Mouse (Mus musculus) midbrain, embryonic 12.5 days (tissue): ENCODE results near the gene Grn. TPM values are rescaled to one million over a fixed set of nuclear protein-coding genes. Genes with fewer than 3 reads are reported as not detected.
A peak's percentile ranks its signal among the peaks of the same experiment; 100 is the strongest.

ENCODE experiments used
- ATAC-seq: fragments of 200-750 bp; cut with Nextera tagmentation; 2 replicates; pipeline ENCODE4 v1.8.0; 2017; ENCODE audit warnings: low read depth, moderate TSS enrichment, moderate library complexity; ENCODE audit not compliant: low FRiP score
- H3K27ac ChIP-seq: fragments of 300-500 bp; sonication (generic); replicated peaks from 2 replicates; pipeline ENCODE4 v1.5.1; 2016; ENCODE audit warnings: mild to moderate bottlenecking
- H3K27me3 ChIP-seq: fragments of 300-500 bp; sonication (generic); 2 replicates; pipeline ENCODE4 v1.6.1; 2016; ENCODE audit warnings: mild to moderate bottlenecking
- H3K36me3 ChIP-seq: fragments of 300-500 bp; sonication (generic); 2 replicates; pipeline ENCODE4 v1.6.1; 2016
- H3K4me1 ChIP-seq: fragments of 300-500 bp; sonication (generic); 2 replicates; pipeline ENCODE4 v1.6.1; 2016
- H3K4me2 ChIP-seq: fragments of 300-500 bp; sonication (generic); replicated peaks from 2 replicates; pipeline ENCODE4 v1.6.1; 2016; ENCODE audit warnings: mild to moderate bottlenecking, moderate library complexity
- H3K4me3 ChIP-seq: fragments of 300-500 bp; sonication (generic); 2 replicates; pipeline ENCODE4 v1.5.1; 2016; ENCODE audit warnings: mild to moderate bottlenecking
- H3K9ac ChIP-seq: fragments of 300-500 bp; sonication (generic); replicated peaks from 2 replicates; pipeline ENCODE4 v1.6.1; 2016; ENCODE audit warnings: mild to moderate bottlenecking, moderate library complexity
- H3K9me3 ChIP-seq: fragments of 300-500 bp; sonication (generic); 2 replicates; pipeline ENCODE4 v1.6.1; 2016; ENCODE audit warnings: mild to moderate bottlenecking
- WGBS: fragments of 180-500 bp; shearing (Covaris S2); methylation state at CpG from one replicate; pipeline ENCODE4 v1.1.7; 2016; 5-methylcytosine and 5-hydroxymethylcytosine counted together
- polyA plus RNA-seq: library from polyadenylated mRNA; unstranded; fragments of >200 nt; fragmentation: Nextera tagmentation; extraction: Ambion mirVana; gene quantifications from 2 replicates; pipeline ENCODE4 v1.2.1, GENCODE M21; 2016

Grn gene
- polyA plus RNA-seq, 1 experiment from 2014 or later: 82.7 TPM

DNA sequence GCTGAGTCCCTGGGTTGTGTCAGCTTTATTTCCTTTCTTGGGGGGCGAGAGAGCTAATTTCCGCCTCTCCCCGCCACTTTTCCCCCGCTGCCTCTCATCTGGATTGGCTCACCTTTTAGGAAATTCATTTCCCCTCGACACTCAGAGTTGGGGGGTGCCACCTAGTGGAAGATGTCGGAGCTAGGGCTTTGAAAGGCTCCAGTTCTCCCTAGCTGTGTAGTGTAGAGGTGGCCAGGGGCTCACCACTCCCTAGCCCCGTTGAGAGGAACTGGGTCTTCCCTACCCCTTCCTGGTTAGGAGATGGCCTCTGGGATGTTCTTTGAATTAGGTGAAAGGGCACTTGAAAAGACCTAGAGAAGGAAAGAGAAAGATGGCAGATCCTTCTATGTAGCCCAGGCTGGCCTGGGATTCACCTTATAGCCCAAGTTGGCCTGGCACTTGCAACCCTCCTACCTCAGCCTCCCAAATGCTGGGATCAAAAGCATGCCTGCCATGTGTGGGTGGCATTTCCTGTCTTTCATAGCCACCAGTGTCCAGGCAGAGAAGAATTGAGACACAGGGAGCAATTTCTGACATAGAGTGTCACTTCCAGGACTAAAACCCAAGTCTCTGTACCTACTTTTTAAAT lies 1.0 kb downstream of the Grn start:
- H3K9ac ChIP-seq: peak overlapping the region; percentile 62
- ATAC-seq: 0 out of 2 replicates have a peak, but pooled peaks have one; percentile 41
- H3K27me3 ChIP-seq: peaks cover 21% of the 10 kb centered on the region
- H3K4me2 ChIP-seq: peak overlapping the region; percentile 95
- peak overlapping the region; percentile 54 for H3K4me3 ChIP-seq
- WGBS: 2% methylated on average over 7 of the region's 7 CpGs
- H3K27ac ChIP-seq: peak overlapping the region; percentile 72
- no peaks in the 10 kb centered on the region for H3K9me3 ChIP-seq
- H3K36me3 ChIP-seq: peaks cover 20% of the 10 kb centered on the region
- peaks cover 16% of the 10 kb centered on the region for H3K4me1 ChIP-seq

DNA sequence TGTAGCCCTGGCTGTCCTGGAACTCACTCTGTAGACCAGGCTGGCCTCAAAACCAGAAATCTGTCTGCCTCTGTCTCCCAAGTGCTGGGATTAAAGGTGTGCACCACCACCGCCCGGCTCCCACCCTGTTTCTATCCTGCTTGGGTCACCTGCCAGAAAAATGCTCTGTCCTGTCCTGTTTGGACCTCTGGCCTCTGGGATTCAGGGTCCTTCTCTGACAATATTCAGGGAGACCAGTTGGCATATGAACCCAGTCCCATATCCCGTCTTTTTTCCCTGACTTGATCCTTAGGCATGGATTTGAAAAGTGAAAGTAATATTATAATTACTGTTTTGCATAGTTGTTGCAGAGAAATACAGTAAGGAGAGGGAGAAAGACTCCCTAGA lies 1.6 kb downstream of the Grn start:
- Histone ChIP-seq H3K4me2 (no peak overlapping the region), H3K36me3 (peaks cover 26% of the 10 kb centered on the region), H3K4me1 (peaks cover 16% of the 10 kb centered on the region), H3K27ac (no peak overlapping the region), H3K27me3 (peaks cover 21% of the 10 kb centered on the region), H3K4me3 (no peak overlapping the region), H3K9me3 (no peaks in the 10 kb centered on the region), H3K9ac (no peak overlapping the region)
- no peak for ATAC-seq
- 87% methylated on average over 3 of the region's 3 CpGs for WGBS

DNA sequence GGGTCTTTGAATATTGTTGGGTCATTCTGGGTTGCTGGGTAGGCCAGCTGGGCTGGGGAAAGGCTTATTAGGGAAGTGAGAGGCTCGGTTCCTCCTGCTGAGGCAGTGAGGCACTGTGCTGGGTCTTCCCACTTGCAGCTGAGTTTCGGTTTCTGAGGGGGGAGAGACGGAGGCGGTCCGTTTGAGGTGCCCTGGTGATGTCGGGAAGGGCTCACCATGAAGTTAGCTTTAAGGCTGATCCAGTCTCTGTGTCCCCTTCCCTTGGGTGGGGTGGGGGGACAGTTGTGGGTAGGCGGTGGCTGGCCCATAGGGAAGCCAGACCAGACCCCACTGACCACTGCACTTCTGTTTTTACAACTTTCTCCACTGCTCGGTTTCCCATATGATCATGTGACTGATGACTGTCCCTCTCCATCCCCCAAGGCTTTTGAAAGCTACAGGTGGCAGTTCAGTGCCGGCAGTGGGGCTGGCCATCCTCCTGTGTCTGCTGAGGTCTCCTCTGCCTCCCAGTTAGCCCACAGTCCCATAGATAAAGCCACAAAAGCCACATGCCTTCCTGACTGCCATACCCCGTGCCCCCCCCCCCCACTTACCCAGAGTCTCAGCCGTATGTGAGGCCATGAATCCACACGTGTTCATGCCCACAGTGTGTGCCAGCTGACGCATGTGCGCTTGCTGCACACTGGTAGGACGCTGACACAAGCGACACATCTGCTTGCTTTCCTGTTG lies 2.2 kb downstream of the Grn start:
- H3K27ac ChIP-seq: no peak overlapping the region
- H3K36me3 ChIP-seq: peaks cover 31% of the 10 kb centered on the region
- ATAC-seq: no peak

DNA sequence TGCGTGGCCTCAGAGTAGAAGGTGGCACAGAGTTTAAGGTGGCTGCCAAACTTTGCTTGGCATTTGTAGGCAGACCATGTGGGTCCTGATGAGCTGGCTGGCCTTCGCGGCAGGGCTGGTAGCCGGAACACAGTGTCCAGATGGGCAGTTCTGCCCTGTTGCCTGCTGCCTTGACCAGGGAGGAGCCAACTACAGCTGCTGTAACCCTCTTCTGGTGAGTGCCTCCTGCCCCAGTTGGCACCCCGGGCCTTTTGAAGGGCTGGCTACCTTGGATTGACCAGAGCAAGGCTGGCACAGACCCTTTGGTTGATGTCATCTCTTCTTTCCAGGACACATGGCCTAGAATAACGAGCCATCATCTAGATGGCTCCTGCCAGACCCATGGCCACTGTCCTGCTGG lies 2.8 kb downstream of the Grn start:
- no peak overlapping the region for H3K4me3 ChIP-seq
- peaks cover 36% of the 10 kb centered on the region for H3K36me3 ChIP-seq
- H3K4me2 ChIP-seq: no peak overlapping the region
- H3K9me3 ChIP-seq: no peaks in the 10 kb centered on the region
- no peak overlapping the region; the same call in 1 of the 2 replicates for H3K9ac ChIP-seq
- no peak for ATAC-seq
- peaks cover 26% of the 10 kb centered on the region for H3K27me3 ChIP-seq
- peaks cover 27% of the 10 kb centered on the region for H3K4me1 ChIP-seq
- H3K27ac ChIP-seq: no peak overlapping the region
- 91% methylated on average over 6 of the region's 6 CpGs for WGBS

More for the DNA sequence above, 2.2 kb downstream of the Grn start:
- Histone ChIP-seq H3K9me3 (no peaks in the 10 kb centered on the region), H3K27me3 (peaks cover 23% of the 10 kb centered on the region), H3K4me3 (no peak overlapping the region), H3K4me2 (no peak overlapping the region), H3K9ac (no peak overlapping the region), H3K4me1 (peaks cover 21% of the 10 kb centered on the region)
- WGBS: 66% methylated on average over 16 of the region's 16 CpGs

DNA sequence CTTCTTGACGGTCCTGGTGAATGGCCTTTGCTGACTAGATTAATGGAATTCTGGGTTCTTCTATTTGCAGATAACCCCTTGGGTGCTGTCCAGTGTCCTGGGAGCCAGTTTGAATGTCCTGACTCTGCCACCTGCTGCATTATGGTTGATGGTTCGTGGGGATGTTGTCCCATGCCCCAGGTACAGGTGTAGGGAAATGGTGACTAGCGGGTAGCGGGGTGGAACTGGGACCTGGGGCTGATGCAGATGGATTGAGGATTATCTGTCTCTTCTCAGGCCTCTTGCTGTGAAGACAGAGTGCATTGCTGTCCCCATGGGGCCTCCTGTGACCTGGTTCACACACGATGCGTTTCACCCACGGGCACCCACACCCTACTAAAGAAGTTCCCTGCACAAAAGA lies 3.8 kb downstream of the Grn start:
- no peak overlapping the region for H3K27ac ChIP-seq
- H3K4me1 ChIP-seq: peaks cover 37% of the 10 kb centered on the region
- H3K4me2 ChIP-seq: no peak overlapping the region
- WGBS: 88% methylated on average over 7 of the region's 7 CpGs
- H3K27me3 ChIP-seq: peaks cover 29% of the 10 kb centered on the region
- no peak overlapping the region for H3K4me3 ChIP-seq
- no peaks in the 10 kb centered on the region for H3K9me3 ChIP-seq
- no peak overlapping the region for H3K9ac ChIP-seq
- ATAC-seq: no peak
- peaks cover 44% of the 10 kb centered on the region for H3K36me3 ChIP-seq

DNA sequence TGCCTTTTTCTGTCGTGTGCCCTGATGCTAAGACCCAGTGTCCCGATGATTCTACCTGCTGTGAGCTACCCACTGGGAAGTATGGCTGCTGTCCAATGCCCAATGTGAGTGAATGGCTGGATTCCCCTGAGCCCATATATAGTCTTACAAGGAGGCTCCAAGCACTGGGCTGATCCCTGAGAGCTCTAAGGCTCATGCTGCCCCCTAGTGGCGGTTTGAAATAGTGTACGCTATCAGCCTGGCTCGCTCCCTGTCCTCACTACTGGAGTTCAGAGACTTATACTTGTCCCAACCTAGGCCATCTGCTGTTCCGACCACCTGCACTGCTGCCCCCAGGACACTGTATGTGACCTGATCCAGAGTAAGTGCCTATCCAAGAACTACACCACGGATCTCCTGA lies 4.3 kb downstream of the Grn start:
- H3K4me1 ChIP-seq: peaks cover 39% of the 10 kb centered on the region
- no peak overlapping the region for H3K4me3 ChIP-seq
- H3K27me3 ChIP-seq: peaks cover 29% of the 10 kb centered on the region
- no peak overlapping the region for H3K27ac ChIP-seq
- no peak overlapping the region for H3K4me2 ChIP-seq
- ATAC-seq: peak; percentile 16; the same call in 1 of the 2 replicates
- 0 out of 2 replicates have a peak overlapping the region, but pooled peaks have one; percentile 6 for H3K9ac ChIP-seq
- 10% methylated on average over 7 of the region's 7 CpGs for WGBS
- H3K9me3 ChIP-seq: no peaks in the 10 kb centered on the region
- peaks cover 50% of the 10 kb centered on the region for H3K36me3 ChIP-seq

DNA sequence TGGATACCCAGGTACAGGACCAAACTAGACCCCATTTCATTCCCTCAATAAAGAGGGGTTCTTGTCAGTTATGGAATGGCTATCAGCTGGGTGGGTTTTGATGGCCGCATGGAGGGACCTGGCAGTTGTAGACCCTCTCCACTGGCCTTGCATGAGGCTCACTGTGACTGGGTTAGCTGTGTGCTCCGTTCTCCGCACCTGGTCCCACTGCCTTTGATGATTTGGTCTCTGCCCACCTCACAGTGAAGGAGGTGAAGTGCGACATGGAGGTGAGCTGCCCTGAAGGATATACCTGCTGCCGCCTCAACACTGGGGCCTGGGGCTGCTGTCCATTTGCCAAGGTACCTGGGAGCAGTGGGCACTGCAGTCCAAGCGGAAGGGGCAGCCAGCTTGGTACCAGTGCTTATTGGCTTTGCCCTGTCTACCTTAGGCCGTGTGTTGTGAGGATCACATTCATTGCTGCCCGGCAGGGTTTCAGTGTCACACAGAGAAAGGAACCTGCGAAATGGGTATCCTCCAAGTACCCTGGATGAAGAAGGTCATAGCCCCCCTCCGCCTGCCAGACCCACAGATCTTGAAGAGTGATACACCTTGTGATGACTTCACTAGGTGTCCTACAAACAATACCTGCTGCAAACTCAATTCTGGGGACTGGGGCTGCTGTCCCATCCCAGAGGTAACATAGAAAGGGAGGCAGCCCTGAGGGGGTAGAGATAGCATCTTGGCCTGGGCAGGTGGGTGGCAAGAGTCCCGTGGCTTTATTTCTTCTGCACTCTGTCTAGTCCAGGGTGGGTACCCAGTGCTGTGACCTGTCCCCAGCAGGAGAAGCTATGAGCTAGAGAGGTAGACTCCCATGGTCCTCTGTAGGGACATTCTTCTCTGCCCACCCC lies 4.9 kb downstream of the Grn start:
- peaks cover 32% of the 10 kb centered on the region for H3K27me3 ChIP-seq
- no peak overlapping the region for H3K4me2 ChIP-seq
- 94% methylated on average over 11 of the region's 11 CpGs for WGBS
- H3K36me3 ChIP-seq: peaks cover 56% of the 10 kb centered on the region
- no peaks in the 10 kb centered on the region for H3K9me3 ChIP-seq
- H3K9ac ChIP-seq: 0 out of 2 replicates have a peak overlapping the region, but pooled peaks have one; percentile 6
- H3K4me3 ChIP-seq: no peak overlapping the region
- peaks cover 33% of the 10 kb centered on the region for H3K4me1 ChIP-seq
- H3K27ac ChIP-seq: no peak overlapping the region
- no peak for ATAC-seq

DNA sequence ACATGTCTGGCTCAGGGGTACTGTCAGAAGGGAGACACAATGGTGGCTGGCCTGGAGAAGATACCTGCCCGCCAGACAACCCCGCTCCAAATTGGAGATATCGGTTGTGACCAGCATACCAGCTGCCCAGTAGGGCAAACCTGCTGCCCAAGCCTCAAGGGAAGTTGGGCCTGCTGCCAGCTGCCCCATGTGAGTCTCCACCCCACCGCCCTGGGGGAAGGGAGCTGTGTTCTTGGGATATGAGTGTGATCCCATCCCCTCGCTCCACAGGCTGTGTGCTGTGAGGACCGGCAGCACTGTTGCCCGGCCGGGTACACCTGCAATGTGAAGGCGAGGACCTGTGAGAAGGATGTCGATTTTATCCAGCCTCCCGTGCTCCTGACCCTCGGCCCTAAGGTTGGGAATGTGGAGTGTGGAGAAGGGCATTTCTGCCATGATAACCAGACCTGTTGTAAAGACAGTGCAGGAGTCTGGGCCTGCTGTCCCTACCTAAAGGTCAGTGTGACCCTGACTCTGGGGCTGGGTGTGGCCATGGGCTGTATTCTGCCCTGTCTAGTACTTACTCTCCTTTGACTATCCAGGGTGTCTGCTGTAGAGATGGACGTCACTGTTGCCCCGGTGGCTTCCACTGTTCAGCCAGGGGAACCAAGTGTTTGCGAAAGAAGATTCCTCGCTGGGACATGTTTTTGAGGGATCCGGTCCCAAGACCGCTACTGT lies 5.8 kb downstream of the Grn start:
- Histone ChIP-seq H3K9me3 (no peaks in the 10 kb centered on the region), H3K4me1 (peaks cover 27% of the 10 kb centered on the region), H3K27ac (no peak overlapping the region), H3K4me3 (no peak overlapping the region), H3K9ac (no peak overlapping the region), H3K27me3 (peaks cover 40% of the 10 kb centered on the region), H3K4me2 (no peak overlapping the region), H3K36me3 (peaks cover 65% of the 10 kb centered on the region)
- 93% methylated on average over 18 of the region's 18 CpGs for WGBS
- no peak for ATAC-seq

DNA sequence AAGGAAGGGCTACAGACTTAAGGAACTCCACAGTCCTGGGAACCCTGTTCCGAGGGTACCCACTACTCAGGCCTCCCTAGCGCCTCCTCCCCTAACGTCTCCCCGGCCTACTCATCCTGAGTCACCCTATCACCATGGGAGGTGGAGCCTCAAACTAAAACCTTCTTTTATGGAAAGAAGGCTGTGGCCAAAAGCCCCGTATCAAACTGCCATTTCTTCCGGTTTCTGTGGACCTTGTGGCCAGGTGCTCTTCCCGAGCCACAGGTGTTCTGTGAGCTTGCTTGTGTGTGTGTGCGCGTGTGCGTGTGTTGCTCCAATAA lies 6.3 kb downstream of the Grn start:
- H3K27ac ChIP-seq: no peak overlapping the region
- H3K4me3 ChIP-seq: no peak overlapping the region
- no peak overlapping the region for H3K9ac ChIP-seq

DNA sequence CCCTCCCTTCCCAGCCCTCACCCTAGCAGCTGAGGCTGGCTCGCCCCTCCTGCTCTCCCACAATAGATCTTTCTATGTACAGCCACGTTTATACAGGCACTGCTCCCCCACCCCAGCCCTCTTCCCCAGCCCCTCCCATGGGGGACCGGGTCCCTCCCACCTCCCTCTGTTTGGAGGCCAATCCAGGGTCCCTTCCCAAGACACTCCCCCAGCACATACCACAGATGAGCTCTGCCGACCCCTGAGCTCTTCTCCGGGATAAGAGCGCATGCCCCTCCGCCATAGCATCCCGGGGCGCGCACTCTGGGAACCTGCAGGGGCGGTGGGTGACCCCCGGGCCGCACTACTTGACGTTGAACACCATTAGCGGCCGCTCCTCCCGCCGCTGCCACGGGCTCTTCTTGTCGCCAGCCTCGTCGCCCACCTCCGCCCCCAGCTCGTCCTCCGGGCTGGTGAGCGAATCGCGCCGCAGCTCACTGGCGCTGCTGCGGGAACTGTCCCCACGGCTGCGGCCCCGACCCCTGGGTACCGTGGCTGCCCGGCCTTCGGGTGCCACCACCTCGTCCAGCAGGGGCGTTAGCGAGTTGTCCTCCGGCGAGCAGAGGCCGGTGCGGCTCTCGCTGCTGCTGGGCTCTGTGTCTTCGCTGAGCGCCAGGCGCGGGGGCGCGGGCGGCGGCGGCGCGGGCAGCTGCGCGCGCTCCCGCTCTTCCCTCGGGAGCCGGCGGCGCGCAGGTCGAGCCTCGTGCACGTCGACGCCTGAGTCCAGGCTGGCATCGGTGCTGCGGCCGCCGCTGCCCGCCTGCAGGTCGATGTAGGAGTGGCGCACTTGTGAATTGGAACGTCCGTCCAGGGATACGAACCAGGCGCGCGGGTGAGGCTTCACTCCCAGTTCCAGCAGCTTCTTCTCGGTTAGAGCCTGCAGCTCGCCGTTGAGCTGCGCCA lies 7.3 kb downstream of the Grn start:
- peaks cover 40% of the 10 kb centered on the region for H3K27me3 ChIP-seq
- peak overlapping the region; percentile 35 for H3K4me3 ChIP-seq
- ATAC-seq: peak; percentile 31
- H3K9me3 ChIP-seq: no peaks in the 10 kb centered on the region
- peak overlapping the region; percentile 39 for H3K9ac ChIP-seq
- peaks cover 23% of the 10 kb centered on the region for H3K4me1 ChIP-seq
- peaks cover 80% of the 10 kb centered on the region for H3K36me3 ChIP-seq
- WGBS: 3% methylated on average over 86 of the region's 87 CpGs
- peak overlapping the region; percentile 54 for H3K27ac ChIP-seq
- peak overlapping the region; percentile 57 for H3K4me2 ChIP-seq

More for the DNA sequence above, 6.3 kb downstream of the Grn start:
- peaks cover 23% of the 10 kb centered on the region for H3K4me1 ChIP-seq
- no peaks in the 10 kb centered on the region for H3K9me3 ChIP-seq
- H3K4me2 ChIP-seq: no peak overlapping the region
- H3K27me3 ChIP-seq: peaks cover 40% of the 10 kb centered on the region
- 88% methylated on average over 10 of the region's 10 CpGs for WGBS
- ATAC-seq: no peak
- H3K36me3 ChIP-seq: peaks cover 70% of the 10 kb centered on the region
